Mouse (Mus musculus): ENCODE data around the gene Lypd6b. TPM values are rescaled to one million over a fixed set of nuclear protein-coding genes. Genes with fewer than 3 reads are reported as not detected.

Lypd6b gene
- polyA plus RNA-seq, 1 experiment from 2014 or later, result 3.1 TPM

DNA sequence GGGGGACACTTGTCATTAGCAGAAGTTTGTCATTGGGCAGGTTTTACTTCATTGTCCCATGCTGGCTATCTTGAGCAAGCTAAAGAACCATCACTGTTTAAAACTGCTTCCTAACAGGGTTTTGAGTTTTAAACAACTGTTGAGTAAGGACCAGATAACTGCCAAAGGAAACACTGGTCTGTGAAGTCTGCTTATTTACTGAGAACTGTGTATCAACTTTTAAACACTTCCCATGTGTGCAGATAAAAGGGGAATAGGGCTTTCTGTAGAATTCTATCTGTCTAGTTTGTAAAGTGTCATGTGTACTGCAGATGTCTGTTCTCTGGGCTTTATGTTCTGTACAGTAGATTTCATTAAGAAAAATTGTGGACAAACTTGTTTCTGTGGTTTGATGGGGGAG is 13.3 kb upstream of the Lypd6b start:
- Histone ChIP-seq H3K4me1 (peaks cover 5% of the 10 kb centered on the region; the same call in 1 of the 2 replicates), H3K9ac (no peak overlapping the region), H3K36me3 (ENCODE audit: poor library complexity, severe bottlenecking) (peaks cover 42% of the 10 kb centered on the region), H3K4me2 (no peak overlapping the region), H3K9me3 (replicated peaks) (no peaks in the 10 kb centered on the region), H3K27me3 (no peaks in the 10 kb centered on the region), H3K4me3 (no peak overlapping the region), H3K27ac (no peak overlapping the region)
- ATAC-seq, result no peak

DNA sequence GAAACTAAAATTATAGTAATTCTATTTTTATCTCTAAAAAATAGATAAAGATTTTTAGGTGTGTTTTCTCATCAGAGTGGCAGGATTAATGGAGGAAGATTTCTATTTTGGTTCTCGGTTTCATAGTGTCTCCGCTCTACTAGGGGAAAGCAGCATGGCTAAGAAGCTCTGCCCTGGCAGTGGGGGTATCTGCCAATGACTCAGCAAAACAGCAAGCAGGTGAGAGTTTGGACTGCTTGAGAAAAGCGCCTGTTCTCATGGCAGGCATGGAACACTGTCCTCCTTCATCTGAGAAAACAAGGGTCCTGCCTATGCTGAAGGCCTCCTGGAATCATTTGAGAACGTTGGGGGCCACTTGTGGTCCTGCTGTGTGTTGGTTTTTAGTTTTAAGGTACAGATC is 12.3 kb upstream of the Lypd6b start:
- Histone ChIP-seq H3K4me1 (peaks cover 5% of the 10 kb centered on the region; the same call in 1 of the 2 replicates), H3K4me2 (no peak overlapping the region), H3K36me3 (ENCODE audit: poor library complexity, severe bottlenecking) (peaks cover 32% of the 10 kb centered on the region), H3K27ac (no peak overlapping the region), H3K4me3 (no peak overlapping the region), H3K27me3 (no peaks in the 10 kb centered on the region), H3K9ac (no peak overlapping the region), H3K9me3 (replicated peaks) (no peaks in the 10 kb centered on the region)
- ATAC-seq, result no peak
- 89% methylated on average over 4 of the region's 4 CpGs for WGBS

DNA sequence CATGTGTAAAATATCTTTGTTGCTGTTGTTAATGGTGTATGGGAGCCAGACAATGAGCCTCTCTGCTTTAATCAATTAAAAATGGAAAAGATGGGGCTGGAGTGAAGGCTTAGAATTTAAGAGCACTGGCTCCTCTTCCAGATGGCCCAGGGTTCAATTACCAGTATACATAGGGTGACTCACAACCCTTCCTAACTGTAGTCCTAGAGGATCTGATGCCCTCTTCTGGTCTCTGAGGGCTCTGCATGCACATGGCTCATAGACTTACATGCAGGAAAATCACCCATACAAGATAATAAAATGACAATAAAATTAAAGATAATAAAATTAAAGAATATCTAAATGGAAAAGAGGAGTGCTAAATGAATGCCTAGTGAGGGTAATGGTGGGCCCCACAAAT is 11.8 kb upstream of the Lypd6b start:
- Histone ChIP-seq H3K27me3 (no peaks in the 10 kb centered on the region), H3K9me3 (replicated peaks) (no peaks in the 10 kb centered on the region), H3K36me3 (ENCODE audit: poor library complexity, severe bottlenecking) (peaks cover 27% of the 10 kb centered on the region), H3K4me1 (peaks cover 5% of the 10 kb centered on the region; the same call in 1 of the 2 replicates), H3K4me3 (no peak overlapping the region), H3K27ac (no peak overlapping the region), H3K4me2 (no peak overlapping the region), H3K9ac (no peak overlapping the region)
- ATAC-seq, result no peak

DNA sequence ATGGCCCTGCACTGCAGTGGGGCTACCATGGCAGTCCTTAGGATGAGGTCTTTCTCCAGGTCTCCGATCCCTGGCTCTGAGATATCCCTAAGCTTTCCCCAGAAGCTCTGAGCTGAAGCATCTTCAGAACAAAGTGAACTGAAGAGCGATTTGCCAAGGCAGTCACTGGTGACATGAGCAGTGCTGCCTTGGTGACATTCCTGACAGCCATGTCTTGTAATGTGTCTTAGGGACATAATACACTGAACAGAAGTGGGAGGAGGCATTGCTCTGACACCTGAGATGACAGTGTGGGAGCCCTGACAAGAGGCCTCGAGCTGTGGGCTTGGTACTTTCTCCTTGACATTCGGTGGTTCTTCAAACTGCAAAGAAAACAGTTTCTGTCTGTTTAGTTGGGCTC is 11.1 kb upstream of the Lypd6b start:
- H3K27ac ChIP-seq, result no peak overlapping the region
- H3K36me3 ChIP-seq (ENCODE audit: poor library complexity, severe bottlenecking), result peaks cover 20% of the 10 kb centered on the region
- H3K4me1 ChIP-seq, result peaks cover 5% of the 10 kb centered on the region; the same call in 1 of the 2 replicates
- no peaks in the 10 kb centered on the region for H3K27me3 ChIP-seq
- H3K4me3 ChIP-seq, result no peak overlapping the region
- no peak overlapping the region for H3K9ac ChIP-seq
- H3K4me2 ChIP-seq, result no peak overlapping the region
- ATAC-seq, result peak; percentile 52; the same call in 1 of the 2 replicates
- 89% methylated on average over 4 of the region's 4 CpGs for WGBS
- H3K9me3 ChIP-seq (replicated peaks), result no peaks in the 10 kb centered on the region

DNA sequence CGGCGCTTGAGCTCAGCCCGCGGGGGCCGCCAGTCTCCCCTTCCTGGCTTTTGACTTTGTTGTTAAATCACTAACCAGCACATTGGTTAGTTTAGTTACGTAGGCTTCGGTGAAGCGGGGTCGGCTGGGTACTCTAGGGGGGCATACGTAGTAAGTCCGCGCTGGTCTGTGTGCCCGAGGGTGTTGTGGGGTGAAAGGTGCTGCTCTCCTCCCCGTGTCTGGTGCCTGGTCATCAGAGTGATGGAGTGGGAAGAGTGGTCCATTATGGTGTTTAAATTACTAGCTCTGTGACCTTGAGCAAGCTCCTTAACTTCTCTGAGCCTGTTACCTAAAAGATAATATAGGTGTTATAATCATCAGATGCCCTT is 547 bp downstream of the Lypd6b start:
- Histone ChIP-seq H3K36me3 (ENCODE audit: poor library complexity, severe bottlenecking) (no peaks in the 10 kb centered on the region), H3K27ac (no peak overlapping the region), H3K9ac (peak overlapping the region; percentile 73), H3K27me3 (peaks cover 37% of the 10 kb centered on the region), H3K4me1 (peaks cover 21% of the 10 kb centered on the region), H3K9me3 (replicated peaks) (no peaks in the 10 kb centered on the region), H3K4me2 (peak overlapping the region; percentile 100), H3K4me3 (peak overlapping the region; percentile 66)
- 2% methylated on average over 14 of the region's 14 CpGs for WGBS
- peak; percentile 52 for ATAC-seq

DNA sequence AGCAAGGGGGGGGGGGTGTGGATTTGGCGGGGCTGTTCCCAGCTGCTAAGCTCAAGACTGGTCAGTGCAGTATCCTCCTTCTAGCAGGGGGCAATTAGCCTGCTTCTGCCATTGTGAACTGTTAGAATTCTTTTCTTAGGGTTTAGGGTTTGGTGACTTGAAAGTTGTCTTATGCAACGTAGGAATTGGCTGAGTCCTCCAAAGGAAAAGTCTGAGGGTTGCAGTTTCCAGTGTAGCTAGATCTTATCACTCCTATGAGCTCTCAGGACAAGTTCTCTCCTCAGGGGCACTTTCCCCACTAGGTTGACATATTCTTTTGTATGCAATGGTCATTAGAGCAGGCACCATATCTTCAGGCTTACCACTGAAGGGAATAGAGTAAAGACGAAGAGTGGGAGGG is 1.2 kb downstream of the Lypd6b start:
- ATAC-seq, result no peak
- Histone ChIP-seq H3K9me3 (replicated peaks) (no peaks in the 10 kb centered on the region), H3K27me3 (peaks cover 37% of the 10 kb centered on the region), H3K4me2 (peak overlapping the region; percentile 100; the same call in 1 of the 2 replicates), H3K4me3 (no peak overlapping the region), H3K9ac (no peak overlapping the region), H3K27ac (no peak overlapping the region), H3K36me3 (ENCODE audit: poor library complexity, severe bottlenecking) (no peaks in the 10 kb centered on the region), H3K4me1 (peaks cover 21% of the 10 kb centered on the region)
- WGBS, result 28% methylated on average over 2 of the region's 3 CpGs

DNA sequence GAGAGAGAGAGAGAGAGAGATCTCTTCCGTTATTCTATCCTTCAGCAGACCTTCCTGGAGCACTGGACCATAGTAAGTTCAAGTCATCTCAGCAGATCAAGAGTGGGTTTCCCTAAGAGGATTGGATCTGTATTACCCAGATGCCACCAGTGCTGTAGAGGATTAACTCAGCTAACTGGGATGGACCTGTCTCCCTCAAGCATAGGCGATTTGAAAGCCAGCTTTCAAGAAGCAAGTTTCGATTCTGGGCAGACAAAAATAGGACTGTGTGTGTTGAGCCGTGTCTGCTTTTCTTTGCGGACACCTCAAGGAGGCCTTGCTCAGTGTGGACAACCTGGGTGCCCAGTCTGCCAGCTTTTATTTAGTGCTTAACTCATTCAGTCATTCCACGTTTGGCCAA is 1.6 kb downstream of the Lypd6b start:
- ATAC-seq, result no peak
- no peak overlapping the region for H3K4me2 ChIP-seq

DNA sequence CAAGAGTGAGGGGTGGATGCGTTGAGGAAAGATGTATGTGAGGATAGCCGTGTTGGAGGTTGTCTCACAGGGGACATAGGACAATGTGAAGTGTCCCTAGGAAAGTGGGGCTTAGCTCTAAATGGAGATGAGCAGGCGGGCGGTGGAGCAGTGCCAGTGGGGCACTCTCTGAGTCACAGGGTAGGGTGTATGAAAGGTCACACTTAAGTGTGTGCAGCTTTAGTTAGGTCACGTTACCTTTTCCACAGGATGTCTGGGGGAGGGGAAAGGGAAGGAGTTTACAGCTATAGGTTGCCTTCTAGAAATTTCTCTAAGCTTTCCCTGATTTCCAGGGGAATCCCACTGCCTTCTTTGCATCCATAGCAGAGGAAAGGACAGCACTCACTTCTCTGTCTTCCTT is 2.0 kb downstream of the Lypd6b start:
- H3K4me2 ChIP-seq, result no peak overlapping the region
- no peak overlapping the region for H3K27ac ChIP-seq
- H3K9ac ChIP-seq, result no peak overlapping the region
- H3K9me3 ChIP-seq (replicated peaks), result no peaks in the 10 kb centered on the region
- peaks cover 37% of the 10 kb centered on the region for H3K27me3 ChIP-seq
- H3K4me3 ChIP-seq, result no peak overlapping the region
- H3K4me1 ChIP-seq, result peaks cover 21% of the 10 kb centered on the region
- no peaks in the 10 kb centered on the region for H3K36me3 ChIP-seq (ENCODE audit: poor library complexity, severe bottlenecking)
- ATAC-seq, result no peak
- 88% methylated on average over 5 of the region's 5 CpGs for WGBS

More for the DNA sequence above, 1.6 kb downstream of the Lypd6b start:
- no peak overlapping the region for H3K4me3 ChIP-seq
- H3K36me3 ChIP-seq (ENCODE audit: poor library complexity, severe bottlenecking), result no peaks in the 10 kb centered on the region
- H3K27me3 ChIP-seq, result peaks cover 37% of the 10 kb centered on the region
- 68% methylated on average over 6 of the region's 6 CpGs for WGBS
- no peaks in the 10 kb centered on the region for H3K9me3 ChIP-seq (replicated peaks)
- H3K4me1 ChIP-seq, result peaks cover 21% of the 10 kb centered on the region
- H3K27ac ChIP-seq, result no peak overlapping the region
- no peak overlapping the region for H3K9ac ChIP-seq

DNA sequence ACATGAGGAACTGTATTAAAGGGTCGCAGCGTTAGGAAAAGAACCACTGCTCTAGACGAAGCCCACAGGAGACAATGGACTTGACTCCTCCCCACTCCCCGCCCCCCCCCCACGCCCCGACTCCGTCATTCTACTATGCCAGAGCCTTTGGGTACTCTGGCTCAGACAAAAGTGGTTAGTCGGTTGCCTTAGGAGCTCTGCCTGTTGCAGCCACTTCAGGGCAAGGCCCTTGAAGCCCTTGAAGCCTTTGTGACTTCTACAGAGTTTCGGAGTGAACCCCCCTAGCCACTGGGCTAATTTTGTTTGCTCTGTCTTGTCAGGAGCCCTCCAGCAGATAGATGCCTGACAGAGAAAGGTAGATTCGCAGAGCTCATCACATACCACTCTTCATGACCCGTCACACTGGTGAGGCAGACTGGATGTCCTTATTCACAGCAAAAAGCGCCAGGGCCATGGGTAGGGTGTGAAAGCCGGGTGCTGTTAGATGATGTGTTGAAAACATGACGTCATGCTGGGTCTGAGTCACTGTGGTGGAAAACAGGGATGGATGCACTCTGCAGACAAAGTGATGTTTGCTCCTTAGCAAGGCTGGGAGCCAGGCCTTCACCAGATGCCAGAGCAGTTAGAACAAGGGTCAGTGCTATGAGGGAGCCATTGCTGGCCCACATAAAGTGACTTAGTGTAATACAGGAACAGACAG is 10.1 kb downstream of the Lypd6b start:
- H3K4me3 ChIP-seq, result no peak overlapping the region

DNA sequence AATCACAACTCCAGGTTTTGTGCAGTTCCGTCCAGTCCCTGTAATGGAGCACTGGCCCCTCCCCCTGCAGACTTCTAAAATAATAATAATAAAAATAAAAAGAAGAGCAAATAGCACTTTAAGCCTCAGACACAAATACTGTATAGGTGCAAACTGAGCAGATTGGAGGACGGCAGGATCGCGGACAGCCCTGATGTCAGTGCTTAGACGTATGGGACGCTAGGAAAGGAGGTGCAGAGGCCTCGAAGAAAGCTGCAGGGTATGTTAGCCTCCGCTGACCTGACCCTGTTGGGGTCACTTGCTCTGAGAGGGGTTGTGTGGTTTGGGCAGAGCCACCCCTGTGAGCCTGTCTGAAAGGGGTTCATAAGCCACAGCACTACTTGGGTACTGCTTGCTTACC is 17.0 kb downstream of the Lypd6b start:
- H3K4me2 ChIP-seq, result no peak overlapping the region
- peaks cover 4% of the 10 kb centered on the region; the same call in 1 of the 2 replicates for H3K4me1 ChIP-seq
- no peaks in the 10 kb centered on the region for H3K27me3 ChIP-seq
- H3K36me3 ChIP-seq (ENCODE audit: poor library complexity, severe bottlenecking), result no peaks in the 10 kb centered on the region
- no peak for ATAC-seq
- no peak overlapping the region for H3K9ac ChIP-seq
- H3K27ac ChIP-seq, result no peak overlapping the region
- no peaks in the 10 kb centered on the region for H3K9me3 ChIP-seq (replicated peaks)
- H3K4me3 ChIP-seq, result no peak overlapping the region
- WGBS, result 86% methylated on average over 8 of the region's 8 CpGs

More for the DNA sequence above, 10.1 kb downstream of the Lypd6b start:
- no peaks in the 10 kb centered on the region for H3K27me3 ChIP-seq
- H3K36me3 ChIP-seq (ENCODE audit: poor library complexity, severe bottlenecking), result no peaks in the 10 kb centered on the region
- H3K4me2 ChIP-seq, result no peak overlapping the region
- no peak overlapping the region for H3K27ac ChIP-seq
- no peaks in the 10 kb centered on the region for H3K4me1 ChIP-seq
- 64% methylated on average over 14 of the region's 14 CpGs for WGBS
- no peak for ATAC-seq
- no peaks in the 10 kb centered on the region for H3K9me3 ChIP-seq (replicated peaks)
- no peak overlapping the region for H3K9ac ChIP-seq

DNA sequence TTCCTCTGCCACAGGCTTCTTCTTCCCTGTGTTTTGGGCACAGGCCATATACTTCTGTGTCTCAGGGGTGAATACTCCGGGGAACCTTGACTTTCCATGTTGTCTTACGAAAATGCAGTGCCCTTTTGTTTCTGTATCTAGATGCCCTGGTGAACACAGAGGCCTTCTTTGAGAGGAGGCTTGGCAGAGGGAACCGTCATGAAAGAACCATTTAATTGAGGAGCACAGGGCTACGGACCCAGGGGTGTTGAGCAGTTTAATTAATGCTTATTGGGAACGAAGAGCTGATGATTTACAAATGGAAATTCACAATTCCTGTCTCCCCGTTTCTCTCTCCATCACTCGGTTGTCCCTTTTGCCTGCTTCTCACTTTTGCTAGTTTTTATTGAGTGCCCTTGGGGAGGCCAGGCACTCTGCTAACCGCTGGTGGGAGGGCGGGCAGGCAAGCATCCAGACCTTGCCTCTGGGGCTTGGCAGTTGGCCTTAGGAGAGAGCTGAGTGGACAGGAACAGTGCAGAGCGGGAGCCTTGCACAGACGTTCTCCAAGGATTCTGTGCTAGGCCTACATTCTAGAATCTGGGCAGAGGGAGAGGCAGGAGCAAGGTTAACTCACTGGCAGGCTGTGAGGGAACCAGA is 18.4 kb downstream of the Lypd6b start:
- no peaks in the 10 kb centered on the region for H3K27me3 ChIP-seq
- peaks cover 4% of the 10 kb centered on the region; the same call in 1 of the 2 replicates for H3K4me1 ChIP-seq
- H3K4me3 ChIP-seq, result no peak overlapping the region
- no peak for ATAC-seq
- 62% methylated on average over 11 of the region's 11 CpGs for WGBS
- no peak overlapping the region for H3K4me2 ChIP-seq
- no peak overlapping the region for H3K27ac ChIP-seq
- no peak overlapping the region for H3K9ac ChIP-seq
- no peaks in the 10 kb centered on the region for H3K36me3 ChIP-seq (ENCODE audit: poor library complexity, severe bottlenecking)
- H3K9me3 ChIP-seq (replicated peaks), result no peaks in the 10 kb centered on the region

DNA sequence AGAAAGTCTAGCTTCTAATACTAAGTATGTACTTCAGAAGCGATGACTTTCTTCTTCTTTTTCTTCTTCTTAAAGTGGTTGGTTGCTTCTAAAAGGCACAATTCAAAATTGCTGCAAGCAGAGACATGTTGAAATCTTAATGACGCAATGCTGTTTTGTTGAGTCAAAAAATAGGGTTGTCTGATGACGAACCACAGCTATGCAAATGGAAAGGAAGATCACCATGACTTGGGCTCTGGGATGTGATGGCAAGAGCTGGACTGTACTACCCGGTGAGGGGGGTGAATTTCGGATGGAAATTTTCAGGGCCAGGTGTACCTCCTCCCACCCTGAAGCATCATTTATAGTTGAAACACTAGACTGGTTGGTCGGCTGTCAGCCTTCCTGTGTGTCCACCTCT is 22.0 kb downstream of the Lypd6b start:
- Histone ChIP-seq H3K27me3 (no peaks in the 10 kb centered on the region), H3K4me2 (no peak overlapping the region), H3K27ac (no peak overlapping the region), H3K9me3 (replicated peaks) (no peaks in the 10 kb centered on the region), H3K4me3 (no peak overlapping the region), H3K36me3 (ENCODE audit: poor library complexity, severe bottlenecking) (no peaks in the 10 kb centered on the region), H3K9ac (no peak overlapping the region), H3K4me1 (peaks cover 17% of the 10 kb centered on the region)
- no peak for ATAC-seq
- 95% methylated on average over 6 of the region's 6 CpGs for WGBS

DNA sequence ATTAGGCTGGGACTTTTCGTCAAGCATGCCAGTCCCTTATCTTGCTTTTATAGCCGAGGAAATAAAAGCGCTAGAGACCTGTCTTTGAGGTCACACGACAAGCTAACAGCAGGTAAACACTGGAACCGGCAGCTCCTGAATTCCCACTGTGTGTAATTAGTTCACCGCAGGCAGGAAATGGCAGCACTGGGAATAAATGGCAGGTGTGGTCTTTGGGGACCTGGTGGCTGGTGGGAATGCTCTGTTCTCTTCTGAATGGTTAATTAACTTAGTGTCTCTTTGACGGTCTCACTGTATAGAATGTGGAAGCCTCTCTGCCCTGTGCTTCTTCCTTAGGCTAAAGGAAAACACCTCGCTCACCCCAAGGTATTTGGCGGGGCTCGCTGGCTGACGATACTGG is 23.9 kb downstream of the Lypd6b start:
- H3K36me3 ChIP-seq (ENCODE audit: poor library complexity, severe bottlenecking), result no peaks in the 10 kb centered on the region
- H3K27ac ChIP-seq, result no peak overlapping the region
- H3K4me3 ChIP-seq, result no peak overlapping the region
- no peak overlapping the region for H3K9ac ChIP-seq
- 15% methylated on average over 11 of the region's 11 CpGs for WGBS
- no peaks in the 10 kb centered on the region for H3K27me3 ChIP-seq
- H3K4me2 ChIP-seq, result no peak overlapping the region
- H3K9me3 ChIP-seq (replicated peaks), result no peaks in the 10 kb centered on the region
- H3K4me1 ChIP-seq, result peaks cover 13% of the 10 kb centered on the region
- ATAC-seq, result no peak
